Mouse (Mus musculus) liver, adult 2 months (tissue): Measurements from ENCODE around the gene Znhit1.

Experiments
- CTCF ChIP-seq: fragments of 200-500 bp; IDR thresholded peaks from 2 replicates; pipeline ENCODE4 v1.5.1; 2011; ENCODE audit warnings: low read depth, low read length, control low read depth
- POLR2A ChIP-seq: fragments of 200-500 bp; IDR thresholded peaks from 2 replicates; pipeline ENCODE4 v1.6.1; 2011; ENCODE audit warnings: low read length, control low read depth; ENCODE audit not compliant: insufficient read depth; ENCODE audit errors: extremely low read depth

DNA sequence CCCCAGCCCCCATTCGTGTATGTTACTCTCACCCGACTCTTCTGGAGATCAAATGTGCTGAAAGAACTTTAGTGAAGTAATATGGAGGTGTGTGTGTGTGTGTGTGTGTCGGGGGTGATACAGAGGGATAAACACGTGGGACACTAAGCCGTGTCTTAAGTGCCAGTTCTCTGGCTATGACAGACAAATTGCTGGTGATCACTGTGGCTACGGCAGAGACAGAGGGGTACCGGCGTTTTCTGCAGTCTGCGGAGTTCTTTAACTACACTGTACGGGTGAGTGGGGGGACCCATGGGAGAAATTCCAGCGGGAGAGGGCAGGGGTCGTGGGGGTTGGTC, at the start of gene Znhit1:
- TF ChIP-seq CTCF = no peak
- TF ChIP-seq POLR2A = no peak
